Mouse (Mus musculus): ENCODE data around the gene Kif2c. TPM values are rescaled to one million over a fixed set of nuclear protein-coding genes. Genes with fewer than 3 reads are reported as not detected.
A peak's percentile ranks its signal among the peaks of the same experiment; 100 is the strongest.

Gene Kif2c
- polyA plus RNA-seq, 1 experiment from 2014 or later, result 108 TPM

DNA sequence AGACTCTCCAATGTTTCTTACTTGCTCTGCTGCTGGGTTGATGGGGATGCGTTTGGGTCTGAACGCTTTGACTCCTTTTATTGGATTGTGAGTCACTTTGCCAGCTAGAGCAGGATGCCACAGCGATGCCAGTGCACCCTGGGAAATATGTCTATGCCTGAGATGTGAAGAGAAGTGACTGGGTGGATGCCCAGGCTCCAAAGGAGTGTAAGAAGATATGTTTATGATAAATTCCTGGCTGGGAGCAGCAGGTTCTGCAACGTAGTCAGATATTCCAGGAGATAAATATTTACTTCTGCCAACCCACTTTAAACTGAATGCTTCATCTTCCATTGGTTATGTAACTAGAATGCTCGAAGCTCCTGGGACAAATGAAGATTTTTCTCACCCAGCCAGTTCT is 34.6 kb upstream of the Kif2c start:
- Histone ChIP-seq H3K4me1 (replicated peaks) (no peaks in the 10 kb centered on the region), H3K9ac (replicated peaks) (no peak overlapping the region), H3K4me3 (replicated peaks) (no peak overlapping the region), H3K36me3 (no peaks in the 10 kb centered on the region), H3K27ac (no peak overlapping the region), H3K4me2 (no peak overlapping the region), H3K9me3 (no peaks in the 10 kb centered on the region), H3K27me3 (peaks cover 7% of the 10 kb centered on the region)
- WGBS, result 75% methylated on average over 5 of the region's 5 CpGs
- no peak for ATAC-seq (ENCODE audit: insufficient number of reproducible peaks, insufficient read depth, low FRiP score, low TSS enrichment, low read depth)

- peaks cover 3% of the 10 kb centered on the region; the same call in 1 of the 2 replicates for H3K27me3 ChIP-seq
- ATAC-seq (ENCODE audit: insufficient number of reproducible peaks, insufficient read depth, low FRiP score, low TSS enrichment, low read depth), result no peak
- 87% methylated on average over 6 of the region's 6 CpGs for WGBS
- no peak overlapping the region for H3K27ac ChIP-seq
- H3K4me3 ChIP-seq (replicated peaks), result no peak overlapping the region
- H3K9ac ChIP-seq (replicated peaks), result no peak overlapping the region
- H3K4me1 ChIP-seq (replicated peaks), result no peaks in the 10 kb centered on the region
- H3K9me3 ChIP-seq, result no peaks in the 10 kb centered on the region
- H3K4me2 ChIP-seq, result no peak overlapping the region
- no peaks in the 10 kb centered on the region for H3K36me3 ChIP-seq
Measured at GRCm38 (mm10) chr4:117214250-117214649, 31.8 kb upstream of the Kif2c start.

DNA sequence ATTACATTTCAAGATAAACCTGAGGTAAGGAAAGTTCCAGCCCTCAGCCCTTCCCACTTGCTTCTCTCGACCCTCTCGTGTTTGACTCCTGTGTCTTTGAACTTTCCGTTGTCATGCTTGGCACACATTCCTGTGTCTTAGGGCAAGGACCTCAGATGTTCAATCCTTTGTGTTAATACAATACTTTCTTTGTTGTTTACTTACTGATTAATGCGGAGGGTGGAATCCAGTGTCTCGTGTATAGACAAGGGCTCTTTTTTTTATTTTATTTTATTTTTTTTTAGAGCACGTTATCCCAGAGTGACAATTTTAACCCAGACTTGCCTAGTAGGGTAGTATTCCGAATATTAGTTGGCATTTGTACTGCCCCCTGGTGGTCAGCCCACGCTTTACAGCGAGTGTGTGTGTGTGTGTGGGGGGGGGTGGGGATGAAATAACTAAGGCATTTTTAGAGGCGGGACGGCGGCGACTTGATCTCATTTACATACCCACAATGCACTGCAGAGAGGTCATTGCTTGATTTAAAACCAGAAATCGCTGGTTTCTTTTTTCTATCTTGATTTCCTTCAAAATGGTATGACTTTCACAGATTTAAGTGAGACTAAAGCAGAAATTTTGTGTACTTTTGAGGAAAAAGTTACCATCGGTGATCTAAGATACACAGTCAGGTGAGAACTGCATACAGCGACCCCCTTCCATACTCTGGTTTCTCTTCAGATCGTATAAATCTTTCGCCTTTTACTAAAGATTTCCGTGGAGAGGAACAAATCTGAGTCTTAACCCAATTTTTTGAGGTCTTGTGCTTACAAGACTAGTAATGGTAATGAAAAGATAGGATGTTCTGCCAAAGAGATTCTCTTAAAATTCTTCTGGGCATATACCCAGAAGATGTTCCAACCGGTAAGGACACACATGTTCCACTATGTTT is 28.0 kb upstream of the Kif2c start:
- Histone ChIP-seq H3K27me3 (peaks cover 3% of the 10 kb centered on the region; the same call in 1 of the 2 replicates), H3K27ac (no peak overlapping the region), H3K4me1 (replicated peaks) (no peaks in the 10 kb centered on the region), H3K4me2 (no peak overlapping the region), H3K4me3 (replicated peaks) (no peak overlapping the region), H3K9me3 (no peaks in the 10 kb centered on the region), H3K36me3 (no peaks in the 10 kb centered on the region), H3K9ac (replicated peaks) (no peak overlapping the region)
- 5% methylated on average over 20 of the region's 20 CpGs for WGBS
- no peak; the same call in 1 of the 2 replicates for ATAC-seq (ENCODE audit: insufficient number of reproducible peaks, insufficient read depth, low FRiP score, low TSS enrichment, low read depth)

GRCm38 (mm10) chr4:117209592-117209991 is 27.2 kb upstream of the Kif2c start:
- no peak overlapping the region for H3K4me2 ChIP-seq
- no peak for ATAC-seq (ENCODE audit: insufficient number of reproducible peaks, insufficient read depth, low FRiP score, low TSS enrichment, low read depth)
- no peaks in the 10 kb centered on the region for H3K9me3 ChIP-seq
- no peaks in the 10 kb centered on the region for H3K36me3 ChIP-seq
- H3K4me1 ChIP-seq (replicated peaks), result no peaks in the 10 kb centered on the region
- H3K27ac ChIP-seq, result no peak overlapping the region
- H3K27me3 ChIP-seq, result no peaks in the 10 kb centered on the region
- no peak overlapping the region for H3K9ac ChIP-seq (replicated peaks)
- WGBS, result 81% methylated on average over 6 of the region's 6 CpGs
- no peak overlapping the region for H3K4me3 ChIP-seq (replicated peaks)

DNA sequence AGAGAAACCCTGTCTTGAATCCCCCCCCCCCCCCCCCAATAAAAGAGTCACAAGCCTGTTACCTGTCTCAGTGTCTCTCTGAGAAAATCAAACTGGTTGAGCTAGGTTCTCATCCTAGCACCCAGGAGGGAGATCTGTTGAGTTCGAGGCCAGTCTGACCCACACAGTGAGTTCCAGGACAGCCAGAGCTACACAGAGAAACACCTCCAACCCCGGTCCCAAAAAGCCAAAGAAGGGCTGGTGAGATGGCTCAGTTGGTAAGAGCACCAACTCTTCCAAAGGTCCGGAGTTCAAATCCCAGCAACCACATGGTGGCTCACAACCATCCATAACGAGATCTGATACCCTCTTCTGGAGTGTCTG is 20.5 kb upstream of the Kif2c start:
- 64% methylated on average over 4 of the region's 4 CpGs for WGBS
- H3K4me3 ChIP-seq (replicated peaks), result no peak overlapping the region
- H3K4me2 ChIP-seq, result peak overlapping the region; percentile 53

DNA sequence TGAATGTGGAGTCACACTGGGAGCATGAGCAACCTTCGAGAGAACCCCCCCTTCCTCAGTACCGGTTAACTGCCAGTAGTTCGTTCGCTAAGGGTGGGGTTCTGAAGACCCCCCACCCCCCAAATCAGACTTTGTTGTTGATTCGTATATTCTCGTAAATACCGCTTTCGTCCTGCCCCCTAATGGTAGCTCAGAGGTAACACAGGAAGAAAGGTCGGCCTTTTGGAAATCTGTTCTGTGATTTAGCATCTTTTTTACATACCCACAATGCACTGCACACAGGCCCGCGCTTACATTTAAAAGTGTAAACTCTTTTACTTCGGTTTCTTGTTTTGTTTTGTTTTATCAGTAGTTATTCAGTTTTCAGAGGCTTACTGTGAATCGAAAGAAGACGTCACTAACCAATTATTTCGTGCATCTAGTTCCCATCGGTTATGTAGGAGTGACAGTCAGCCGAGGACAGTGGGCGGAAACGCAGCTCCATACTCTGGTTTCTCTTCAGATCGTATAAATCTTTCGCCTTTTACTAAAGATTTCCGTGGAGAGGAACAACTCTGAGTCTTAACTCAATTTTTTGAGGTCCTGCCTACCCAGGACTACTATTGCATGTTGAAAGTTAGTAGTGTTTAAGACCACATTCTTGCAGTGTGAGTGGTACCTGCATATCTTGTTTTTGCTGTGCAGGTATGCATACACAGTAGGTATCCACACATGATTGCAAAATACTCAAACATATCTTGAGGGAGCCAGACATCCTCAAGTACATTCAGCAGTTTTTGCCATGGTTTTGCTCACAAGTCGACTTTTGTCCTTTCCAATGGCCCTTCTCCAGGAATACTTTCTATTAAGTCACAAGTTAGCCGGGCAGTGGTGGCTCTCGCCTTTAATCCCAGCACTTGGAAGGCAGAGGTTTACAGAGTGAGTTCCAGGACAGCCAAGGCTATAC is 19.9 kb upstream of the Kif2c start:
- H3K9ac ChIP-seq (replicated peaks), result peak overlapping the region; percentile 23; the same call in 1 of the 2 replicates
- peak overlapping the region; percentile 30 for H3K4me3 ChIP-seq (replicated peaks)
- no peaks in the 10 kb centered on the region for H3K27me3 ChIP-seq
- H3K4me2 ChIP-seq, result peak overlapping the region; percentile 53
- H3K4me1 ChIP-seq (replicated peaks), result no peaks in the 10 kb centered on the region
- H3K27ac ChIP-seq, result peak overlapping the region; percentile 87
- under 1% methylated on average over 25 of the region's 25 CpGs for WGBS
- peak; percentile 86 for ATAC-seq (ENCODE audit: insufficient number of reproducible peaks, insufficient read depth, low FRiP score, low TSS enrichment, low read depth)
- no peaks in the 10 kb centered on the region for H3K9me3 ChIP-seq
- no peaks in the 10 kb centered on the region for H3K36me3 ChIP-seq

More for the DNA sequence above, 20.5 kb upstream of the Kif2c start:
- ATAC-seq (ENCODE audit: insufficient number of reproducible peaks, insufficient read depth, low FRiP score, low TSS enrichment, low read depth), result no peak
- Histone ChIP-seq H3K9ac (replicated peaks) (0 out of 2 replicates have a peak overlapping the region, but pooled peaks have one; percentile 23), H3K4me1 (replicated peaks) (no peaks in the 10 kb centered on the region), H3K9me3 (no peaks in the 10 kb centered on the region), H3K27me3 (no peaks in the 10 kb centered on the region), H3K36me3 (no peaks in the 10 kb centered on the region), H3K27ac (peak overlapping the region; percentile 87)

DNA sequence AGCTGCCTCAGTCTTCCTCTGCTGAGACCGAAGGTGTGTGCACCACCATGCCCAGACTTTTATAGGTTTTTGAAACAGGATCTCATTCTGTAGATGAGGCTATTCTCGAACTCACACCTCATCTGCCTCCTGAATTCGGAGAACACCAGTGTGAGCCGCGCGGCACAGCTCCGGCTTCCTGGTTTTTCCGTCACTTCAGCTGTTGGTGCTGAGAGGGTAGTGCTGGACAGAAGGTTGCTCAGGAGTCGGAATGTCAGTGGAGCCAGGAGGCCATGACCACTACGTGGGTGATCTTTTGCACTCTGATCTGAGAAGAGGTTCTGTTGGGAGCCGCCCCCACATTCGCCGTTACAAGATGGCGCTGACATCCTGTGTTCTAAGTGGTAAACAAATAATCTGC is 9.4 kb upstream of the Kif2c start:
- H3K4me1 ChIP-seq (replicated peaks), result 0 out of 2 replicates have a peak, but pooled peaks cover 4% of the 10 kb centered on the region
- H3K9me3 ChIP-seq, result no peaks in the 10 kb centered on the region
- H3K36me3 ChIP-seq, result no peaks in the 10 kb centered on the region
- no peaks in the 10 kb centered on the region for H3K27me3 ChIP-seq
- H3K4me3 ChIP-seq (replicated peaks), result no peak overlapping the region
- no peak overlapping the region for H3K9ac ChIP-seq (replicated peaks)
- H3K4me2 ChIP-seq, result no peak overlapping the region
- ATAC-seq (ENCODE audit: insufficient number of reproducible peaks, insufficient read depth, low FRiP score, low TSS enrichment, low read depth), result no peak
- 93% methylated on average over 14 of the region's 14 CpGs for WGBS
- no peak overlapping the region for H3K27ac ChIP-seq

GRCm38 (mm10) chr4:117190660-117191059 is 8.2 kb upstream of the Kif2c start:
- H3K4me1 ChIP-seq (replicated peaks), result 0 out of 2 replicates have a peak, but pooled peaks cover 4% of the 10 kb centered on the region
- H3K9ac ChIP-seq (replicated peaks), result no peak overlapping the region
- no peaks in the 10 kb centered on the region for H3K9me3 ChIP-seq
- peak overlapping the region; percentile 72; the same call in 1 of the 2 replicates for H3K27ac ChIP-seq
- H3K36me3 ChIP-seq, result no peaks in the 10 kb centered on the region
- no peak for ATAC-seq (ENCODE audit: insufficient number of reproducible peaks, insufficient read depth, low FRiP score, low TSS enrichment, low read depth)
- no peak overlapping the region for H3K4me2 ChIP-seq
- no peak overlapping the region for H3K4me3 ChIP-seq (replicated peaks)
- WGBS, result 69% methylated on average over 7 of the region's 7 CpGs
- H3K27me3 ChIP-seq, result no peaks in the 10 kb centered on the region

- no peaks in the 10 kb centered on the region for H3K36me3 ChIP-seq
- no peaks in the 10 kb centered on the region for H3K9me3 ChIP-seq
- H3K4me2 ChIP-seq, result peak overlapping the region; percentile 50
- H3K27ac ChIP-seq, result peak overlapping the region; percentile 73
- H3K4me3 ChIP-seq (replicated peaks), result peak overlapping the region; percentile 38
- peak; percentile 89 for ATAC-seq (ENCODE audit: insufficient number of reproducible peaks, insufficient read depth, low FRiP score, low TSS enrichment, low read depth)
- no peaks in the 10 kb centered on the region; the same call in 1 of the 2 replicates for H3K27me3 ChIP-seq
- H3K4me1 ChIP-seq (replicated peaks), result 0 out of 2 replicates have a peak, but pooled peaks cover 4% of the 10 kb centered on the region
- under 1% methylated on average over 9 of the region's 9 CpGs for WGBS
- H3K9ac ChIP-seq (replicated peaks), result peak overlapping the region; percentile 51
Measured at GRCm38 (mm10) chr4:117189856-117190543, 7.6 kb upstream of the Kif2c start.

GRCm38 (mm10) chr4:117189382-117189855 is 7.0 kb upstream of the Kif2c start:
- Histone ChIP-seq H3K4me1 (replicated peaks) (0 out of 2 replicates have a peak, but pooled peaks cover 4% of the 10 kb centered on the region), H3K27me3 (no peaks in the 10 kb centered on the region; the same call in 1 of the 2 replicates), H3K9ac (replicated peaks) (peak overlapping the region; percentile 51), H3K36me3 (no peaks in the 10 kb centered on the region), H3K4me2 (peak overlapping the region; percentile 50), H3K9me3 (no peaks in the 10 kb centered on the region), H3K4me3 (replicated peaks) (peak overlapping the region; percentile 38), H3K27ac (peak overlapping the region; percentile 73)
- 2% methylated on average over 16 of the region's 16 CpGs for WGBS
- ATAC-seq (ENCODE audit: insufficient number of reproducible peaks, insufficient read depth, low FRiP score, low TSS enrichment, low read depth), result peak; percentile 67; the same call in 1 of the 2 replicates
